Mouse (Mus musculus): ENCODE measurements around the gene Rmnd5a.

The Rmnd5a gene

GRCm38 (mm10) chr6:71444756-71445155, 4.3 kb upstream of the Rmnd5a start:
- in situ Hi-C loops (cut with MboI; ENCODE audit: unreplicated experiment in 2 of 2): loop anchor here in 1 of 2 experiments (5.0 to 25.0 kb wide), 2 partner anchors 93 to 368 kb away; no protein-coding TSS in a partner anchor

DNA sequence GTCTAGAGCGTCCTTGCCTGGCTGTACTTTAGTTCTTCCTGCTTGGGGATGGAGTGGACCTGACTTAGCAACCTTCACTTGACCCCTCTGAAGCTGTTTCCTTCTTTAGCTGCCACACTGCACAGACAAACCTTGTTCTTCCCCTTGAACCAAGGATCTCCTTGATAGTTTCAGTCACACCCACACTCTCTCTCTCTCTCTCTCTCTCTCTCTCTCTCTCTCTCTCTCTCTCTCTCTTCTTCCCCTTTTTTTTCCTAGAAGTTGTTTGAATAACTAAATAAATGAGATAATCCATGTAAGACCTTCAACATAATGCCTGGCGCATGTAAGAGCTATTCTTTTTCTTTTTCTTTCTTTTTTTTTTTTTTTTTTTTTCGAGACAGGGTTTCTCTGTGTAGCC, 1.7 kb upstream of the Rmnd5a start:
- in situ Hi-C loops (cut with MboI; ENCODE audit: unreplicated experiment in 2 of 2): loop anchor here in 1 of 2 experiments (25.0 kb wide), 1 partner anchor 370 kb away; no protein-coding TSS in a partner anchor

GRCm38 (mm10) chr6:71441251-71441580, 779 bp upstream of the Rmnd5a start:
- in situ Hi-C loops (cut with MboI; ENCODE audit: unreplicated experiment in 2 of 2): loop anchor here in 1 of 2 experiments (25.0 kb wide), 1 partner anchor 371 kb away; no protein-coding TSS in a partner anchor

GRCm38 (mm10) chr6:71440217-71440491, 283 bp downstream of the Rmnd5a start:
- in situ Hi-C loops (cut with MboI; ENCODE audit: unreplicated experiment in 2 of 2): loop anchor here in 1 of 2 experiments (25.0 kb wide), 1 partner anchor 372 kb away; no protein-coding TSS in a partner anchor

DNA sequence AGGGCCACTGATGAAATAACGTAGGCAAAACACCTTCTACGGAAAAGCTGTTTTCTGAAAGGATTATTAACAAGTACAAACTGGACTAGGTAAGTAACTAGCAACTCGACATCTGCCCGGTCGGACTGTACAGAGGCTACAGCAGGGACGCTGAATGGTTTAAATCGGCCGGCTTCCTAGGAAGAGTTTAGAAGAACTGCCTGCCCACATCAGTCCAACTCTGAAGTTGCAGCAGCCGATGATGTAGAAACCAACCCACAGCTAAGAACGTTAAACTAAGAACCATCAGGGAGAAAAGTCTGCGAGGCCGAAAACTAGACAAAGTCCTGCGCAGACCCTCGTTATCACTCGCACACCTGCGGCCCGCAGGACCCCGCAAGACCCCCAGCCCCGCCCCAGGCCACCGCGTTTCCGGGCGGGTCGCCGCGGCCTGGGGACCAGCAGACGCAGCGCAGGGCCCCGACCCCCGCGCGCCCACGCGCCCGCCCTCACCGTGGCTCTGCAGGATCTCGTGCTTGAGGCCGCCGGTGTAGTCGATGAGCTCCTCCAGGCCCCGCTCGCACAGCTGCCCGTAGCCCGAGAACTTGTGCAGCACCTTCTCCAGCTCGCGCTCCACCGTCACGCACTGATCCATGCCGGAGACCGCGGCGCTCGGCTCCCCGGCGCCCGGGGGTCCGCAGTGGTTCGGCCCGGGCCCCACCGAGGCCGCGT, 776 bp downstream of the Rmnd5a start:
- in situ Hi-C loops (cut with MboI; ENCODE audit: unreplicated experiment in 2 of 2): loop anchor here in 1 of 2 experiments (25.0 kb wide), 1 partner anchor 373 kb away; no protein-coding TSS in a partner anchor

GRCm38 (mm10) chr6:71438070-71438469, 2.4 kb downstream of the Rmnd5a start:
- in situ Hi-C loops (cut with MboI; ENCODE audit: unreplicated experiment in 2 of 2): loop anchor here in 1 of 2 experiments (25.0 kb wide), 1 partner anchor 374 kb away; no protein-coding TSS in a partner anchor

- in situ Hi-C loops (cut with MboI; ENCODE audit: unreplicated experiment in 2 of 2): loop anchor here in 1 of 2 experiments (25.0 kb wide), 1 partner anchor 384 kb away; no protein-coding TSS in a partner anchor
These were observed 12.3 kb downstream of the Rmnd5a start for GRCm38 (mm10) chr6:71427996-71428725.

DNA sequence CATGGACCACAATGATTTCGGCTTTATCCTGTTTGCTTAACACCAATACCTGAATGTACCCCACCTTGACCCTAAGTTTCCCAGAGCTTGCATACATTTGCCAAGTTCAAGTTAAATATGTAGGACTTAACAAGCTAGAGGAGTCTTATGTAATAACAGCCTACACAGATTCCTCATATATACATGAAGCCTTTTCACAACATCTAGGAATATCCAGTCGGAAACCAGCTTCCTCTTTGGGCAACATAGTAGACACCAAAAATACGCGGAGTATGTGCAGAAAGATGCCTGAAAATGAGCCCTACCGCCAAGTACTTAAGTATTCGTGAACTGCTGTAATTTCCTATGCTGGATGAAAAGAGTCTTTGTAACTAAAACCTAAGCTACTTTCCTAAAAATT, 14.8 kb downstream of the Rmnd5a start:
- in situ Hi-C loops (cut with MboI; ENCODE audit: unreplicated experiment in 2 of 2): loop anchor here in 1 of 2 experiments (25.0 kb wide), 1 partner anchor 387 kb away; no protein-coding TSS in a partner anchor

- in situ Hi-C loops (cut with MboI; ENCODE audit: unreplicated experiment in 2 of 2): loop anchor here (25.0 kb wide), 2 partner anchors 611 to 739 kb away; no protein-coding TSS in a partner anchor
These were observed 17.3 kb downstream of the Rmnd5a start for GRCm38 (mm10) chr6:71423116-71423515.

- in situ Hi-C loops (cut with MboI; ENCODE audit: unreplicated experiment in 2 of 2): loop anchor here (25.0 kb wide), 2 partner anchors 610 to 740 kb away; no protein-coding TSS in a partner anchor
These were observed 18.3 kb downstream of the Rmnd5a start for GRCm38 (mm10) chr6:71422162-71422561.

DNA sequence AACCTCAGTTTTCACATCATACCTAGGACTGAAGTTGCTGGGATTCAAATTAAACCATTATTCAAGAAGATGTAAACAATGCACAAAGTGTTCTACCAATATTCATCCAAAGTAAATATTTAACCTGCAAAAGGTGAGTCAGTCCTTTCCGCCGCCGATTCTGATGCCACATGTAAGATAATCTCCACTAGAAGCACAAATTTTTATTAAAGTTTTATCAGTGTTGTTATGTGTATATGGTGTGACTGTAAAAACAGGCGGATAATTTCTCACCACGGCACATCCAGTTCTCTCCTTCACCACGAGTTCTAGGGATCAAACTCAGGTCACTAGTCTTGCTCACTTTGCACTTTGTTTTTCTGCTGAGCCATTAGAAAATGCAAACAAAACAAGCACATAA, 19.6 kb downstream of the Rmnd5a start:
- in situ Hi-C loops (cut with MboI; ENCODE audit: unreplicated experiment in 2 of 2): loop anchor here (25.0 kb wide), 2 partner anchors 609 to 741 kb away; no protein-coding TSS in a partner anchor

DNA sequence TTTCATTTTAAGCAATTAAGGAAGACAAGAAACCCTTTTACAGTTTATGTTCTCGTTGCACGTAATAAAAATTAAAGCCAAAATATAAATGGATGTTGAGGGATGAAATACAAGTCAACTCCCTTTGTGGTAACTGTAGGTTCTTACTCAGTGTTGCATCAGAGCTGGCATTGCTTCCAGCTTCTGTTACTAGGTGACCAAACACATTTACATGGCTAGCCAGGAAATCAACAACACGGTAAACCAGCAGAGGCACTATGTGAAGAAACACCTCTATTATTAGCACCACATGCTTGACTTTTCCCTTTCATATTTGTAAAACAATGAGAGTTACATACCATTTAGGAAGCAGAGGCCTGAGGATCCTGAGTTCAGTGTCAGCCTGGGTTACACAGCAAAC, 21.6 kb downstream of the Rmnd5a start:
- in situ Hi-C loops (cut with MboI; ENCODE audit: unreplicated experiment in 2 of 2): loop anchor here (25.0 kb wide), 2 partner anchors 607 to 743 kb away; no protein-coding TSS in a partner anchor

DNA sequence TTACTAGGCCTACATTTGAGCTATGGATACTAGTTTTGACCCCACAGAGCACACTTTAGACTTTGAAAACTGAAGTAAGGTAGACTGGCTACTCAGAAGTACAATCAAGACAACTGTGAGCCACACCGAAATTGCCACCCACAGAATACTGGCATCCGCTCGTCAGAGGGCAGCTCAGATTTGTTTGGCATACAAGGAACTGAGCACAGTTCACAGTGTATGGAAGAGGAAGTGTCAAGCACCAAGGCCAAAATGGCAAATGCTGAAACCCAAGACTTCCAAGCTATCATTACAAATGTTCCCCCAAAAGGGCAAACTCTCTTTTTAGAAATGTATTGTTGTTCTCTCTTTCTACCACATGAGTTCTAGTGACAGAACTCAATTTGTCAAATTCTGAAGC, 25.0 kb downstream of the Rmnd5a start:
- in situ Hi-C loops (cut with MboI; ENCODE audit: unreplicated experiment in 2 of 2): loop anchor here (25.0 kb wide), 2 partner anchors 603 to 747 kb away; no protein-coding TSS in a partner anchor

GRCm38 (mm10) chr6:71414624-71415023, 25.8 kb downstream of the Rmnd5a start:
- in situ Hi-C loops (cut with MboI; ENCODE audit: unreplicated experiment in 2 of 2): loop anchor here (25.0 kb wide), 2 partner anchors 602 to 748 kb away; no protein-coding TSS in a partner anchor

DNA sequence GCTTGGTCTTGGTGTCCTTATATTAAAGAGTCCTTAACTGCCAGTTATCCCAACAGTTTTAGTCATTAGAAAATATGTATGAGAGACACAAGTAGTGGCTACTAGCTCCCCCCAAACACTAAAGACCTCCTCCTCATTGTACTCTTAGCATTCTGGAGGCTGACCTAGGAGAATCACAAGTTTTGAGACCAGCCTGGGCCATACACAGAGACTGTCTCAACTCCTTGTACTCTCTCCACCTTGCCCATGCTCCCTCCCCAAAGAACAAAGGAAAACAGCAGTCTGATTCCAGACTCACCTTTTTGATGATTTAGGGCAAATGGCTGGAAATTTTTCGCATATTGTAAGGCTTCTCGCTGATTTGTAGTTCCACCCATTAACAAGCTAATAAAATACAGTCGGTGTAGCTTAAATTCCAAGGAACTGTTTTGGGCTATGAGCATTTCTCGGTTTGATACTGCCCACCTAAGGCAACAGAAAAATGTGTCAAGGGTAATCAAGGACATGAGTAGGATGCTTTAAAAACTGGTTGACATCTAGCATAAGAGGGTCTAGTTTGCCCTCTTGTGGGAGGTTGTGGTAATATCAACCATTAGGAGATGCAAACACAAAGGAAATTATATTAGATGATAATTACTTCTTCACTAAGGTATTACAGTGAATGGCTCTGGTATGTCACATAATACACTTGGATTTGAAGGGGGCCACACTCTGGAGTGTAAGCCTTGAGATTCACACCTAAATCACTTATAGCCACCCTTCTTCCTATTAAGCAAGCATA, 41.4 kb downstream of the Rmnd5a start:
- in situ Hi-C loops (cut with MboI; ENCODE audit: unreplicated experiment in 2 of 2): no loop called here

DNA sequence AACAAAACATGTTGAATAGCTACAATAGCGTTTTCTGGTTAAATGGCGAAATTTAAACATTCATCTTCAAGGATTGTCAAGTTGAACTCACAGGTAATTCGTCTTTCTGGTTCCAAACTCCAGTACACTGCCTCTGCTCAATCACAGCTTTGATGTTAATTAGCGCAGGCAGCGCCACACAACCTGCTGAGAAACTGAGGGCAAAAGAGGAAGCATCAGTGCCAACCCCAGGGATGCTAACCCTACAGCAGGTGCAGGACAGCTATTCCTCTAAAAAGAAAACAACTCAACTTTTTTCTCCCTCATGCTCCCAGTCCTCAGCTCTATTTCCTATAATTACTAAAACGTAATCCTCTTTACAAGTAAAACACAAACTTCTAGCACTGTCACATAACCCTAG, 43.7 kb downstream of the Rmnd5a start:
- in situ Hi-C loops (cut with MboI; ENCODE audit: unreplicated experiment in 2 of 2): no loop called here

DNA sequence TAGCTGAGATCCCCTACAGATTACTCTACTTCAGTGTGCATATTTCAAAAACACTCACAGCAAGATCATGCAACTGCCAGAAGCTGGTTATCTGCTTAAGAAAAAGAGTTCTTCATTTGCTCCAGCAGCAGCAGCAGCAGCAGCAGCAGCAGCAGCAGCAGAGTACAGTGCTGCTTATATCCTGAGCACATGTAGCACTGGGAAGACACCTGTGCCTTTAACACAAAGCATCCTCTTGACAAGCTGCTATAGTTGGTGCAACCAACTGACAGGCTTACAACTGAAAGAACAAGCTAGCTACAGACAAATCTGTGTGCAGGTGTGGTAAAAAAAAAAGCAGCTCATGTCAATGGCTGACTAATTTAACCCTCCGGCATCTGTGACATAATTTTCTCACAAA, 44.4 kb downstream of the Rmnd5a start:
- in situ Hi-C loops (cut with MboI; ENCODE audit: unreplicated experiment in 2 of 2): no loop called here

DNA sequence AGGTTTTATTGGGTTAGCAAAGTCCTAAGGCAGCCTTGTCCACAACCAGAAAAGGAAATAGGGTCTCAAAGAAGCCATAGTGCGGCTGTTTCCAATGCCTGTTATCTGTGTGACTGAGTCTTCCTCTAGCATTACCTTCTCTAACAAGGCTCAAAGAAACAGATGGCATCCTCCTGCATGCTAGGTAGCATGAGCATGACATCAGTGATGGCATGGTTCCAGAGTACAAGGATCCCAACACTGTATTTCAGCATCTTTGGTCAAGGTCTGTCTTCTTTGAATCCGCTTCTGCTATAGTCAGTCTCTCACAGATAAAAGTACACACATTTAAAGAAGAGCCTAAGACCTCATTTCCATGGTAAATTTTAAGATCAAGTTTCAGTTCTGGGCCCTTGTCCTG, 49.9 kb downstream of the Rmnd5a start:
- in situ Hi-C loops (cut with MboI; ENCODE audit: unreplicated experiment in 2 of 2): no loop called here

DNA sequence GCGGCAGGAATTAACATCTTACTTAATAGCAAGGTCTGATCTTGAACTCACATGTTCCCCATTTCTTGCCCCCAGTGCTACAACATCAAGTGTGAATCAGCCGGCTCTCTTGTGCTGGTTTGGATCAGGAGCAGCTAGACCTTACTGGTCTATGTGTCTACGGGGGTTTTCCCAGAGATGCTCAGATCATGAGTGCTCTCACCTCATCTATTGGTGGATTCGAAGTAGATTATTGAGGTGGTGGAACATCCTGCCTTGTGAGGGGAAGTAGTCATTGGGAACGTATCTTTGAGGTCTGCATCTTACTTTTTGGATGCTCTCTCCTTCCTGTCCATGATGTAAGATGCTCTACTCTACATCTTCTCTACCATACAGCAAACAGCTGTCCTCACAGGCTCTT, 58.8 kb downstream of the Rmnd5a start:
- in situ Hi-C loops (cut with MboI; ENCODE audit: unreplicated experiment in 2 of 2): no loop called here

GRCm38 (mm10) chr6:71376711-71377110, 63.7 kb downstream of the Rmnd5a start:
- in situ Hi-C loops (cut with MboI; ENCODE audit: unreplicated experiment in 2 of 2): no loop called here

Data from v-Abl transformed pro-B cells (cell line).